Mouse (Mus musculus) lung, adult 2 months (tissue): ENCODE data around the gene Yrdc.

Experiments
- CTCF ChIP-seq: fragments of 200-500 bp; IDR thresholded peaks from 2 replicates; pipeline ENCODE4 v1.5.1; 2011; ENCODE audit warnings: mild to moderate bottlenecking, low read length, control low read depth; ENCODE audit not compliant: insufficient read depth
- POLR2A ChIP-seq: fragments of 200-500 bp; IDR thresholded peaks from 2 replicates; pipeline ENCODE4 v1.6.1; 2011; ENCODE audit warnings: low read depth, mild to moderate bottlenecking, control low read depth, low read length, borderline replicate concordance; ENCODE audit errors: extremely low read depth

DNA sequence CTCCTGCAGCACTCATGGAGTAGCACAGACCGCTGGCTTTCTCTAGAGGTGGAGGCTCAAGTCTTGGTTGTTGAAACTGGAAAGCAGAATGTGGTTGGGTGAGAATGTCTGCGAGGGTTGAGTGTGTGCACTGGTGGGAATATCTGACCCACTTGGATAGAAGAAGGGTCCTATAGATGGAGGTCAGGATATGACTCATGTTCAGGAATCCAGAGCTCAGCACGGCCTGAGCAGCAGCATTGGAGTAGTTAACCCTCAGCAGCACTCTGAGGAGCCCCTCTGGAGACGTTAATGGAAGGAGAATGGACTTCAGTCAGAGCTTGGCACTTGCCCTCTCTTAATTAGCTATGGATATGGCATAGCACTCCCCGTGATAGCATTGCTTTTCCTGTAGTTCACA, 20.8 kb upstream of the Yrdc start:
- no peak for TF ChIP-seq POLR2A
- no peak for TF ChIP-seq CTCF
